Mouse (Mus musculus) ovary, postnatal 36 days (tissue): ENCODE measurements around the gene Usp44.
"Not testable (repeated sequence)": the region's sequence is repeated elsewhere in the genome, so short reads cannot be mapped to it uniquely, and the experiment has no call there.

ENCODE experiments used
- DNase-seq: peaks from one replicate; pipeline ENCODE4 v3.0.0; 2022; ENCODE audit warnings: low spot score, mixed read lengths

Usp44 gene

GRCm38 (mm10) chr10:93830931-93831729, at the start of gene Usp44:
Gene Usp44 (plus strand): TSS chr10:93831555.
- no peak for DNase-seq

DNA sequence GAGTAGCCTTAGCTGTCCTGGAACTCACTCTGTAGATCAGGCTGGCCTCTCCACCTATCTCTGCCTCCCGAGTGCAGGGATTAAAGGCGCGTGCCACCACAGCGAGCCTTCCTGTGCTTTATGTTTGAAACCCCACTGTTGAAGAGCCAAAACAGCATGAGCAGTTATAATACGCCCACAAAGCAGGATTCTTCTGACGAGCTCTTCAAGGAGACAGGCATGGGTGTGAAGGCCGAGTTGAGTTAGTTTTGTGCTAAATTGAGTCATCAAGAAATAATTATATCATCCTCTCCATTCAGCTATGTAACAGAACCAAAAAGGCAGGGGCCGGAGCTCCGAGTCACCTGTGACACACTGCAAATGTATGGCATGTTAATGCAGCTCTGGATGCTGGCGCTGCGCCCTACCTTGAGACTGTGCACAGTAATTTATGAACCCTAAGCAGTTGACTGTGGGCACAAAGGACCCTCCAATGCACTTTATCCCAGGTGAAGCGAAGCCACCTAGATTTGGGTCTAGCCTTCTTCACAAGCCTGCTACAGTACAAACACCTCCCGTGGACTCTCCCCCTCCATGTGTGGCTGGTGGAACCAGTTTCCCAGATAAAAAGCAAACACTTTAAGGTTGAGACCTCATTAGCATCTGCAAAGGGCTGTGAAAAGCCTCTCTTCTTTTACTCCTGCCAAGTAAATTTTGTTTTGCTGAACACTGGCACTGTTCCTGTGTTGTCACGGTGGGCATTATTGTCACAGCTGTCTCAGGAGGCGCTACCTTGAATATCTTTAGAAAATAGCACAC, 47.9 kb upstream of the Usp44 start:
- no peak for DNase-seq

GRCm38 (mm10) chr10:93799711-93800362, 31.5 kb upstream of the Usp44 start:
- no peak for DNase-seq

DNA sequence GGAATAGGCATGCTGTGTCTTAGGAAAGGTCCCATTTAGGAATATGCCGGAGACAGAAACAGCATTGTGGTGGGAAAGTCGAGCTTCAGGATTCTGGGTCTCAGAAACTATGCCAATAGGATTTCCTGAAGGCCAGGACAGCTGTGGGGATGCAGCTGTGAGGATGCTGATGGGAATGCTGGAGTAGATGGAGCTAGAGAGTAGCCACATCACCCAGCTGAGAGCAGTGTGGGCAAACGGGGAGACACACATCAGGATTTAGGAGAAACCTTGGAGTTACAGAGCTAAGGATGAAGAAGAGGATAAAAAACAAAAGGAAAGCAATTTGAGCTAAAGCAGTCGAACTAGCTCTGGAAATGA, 31.0 kb upstream of the Usp44 start:
- DNase-seq = no peak

DNA sequence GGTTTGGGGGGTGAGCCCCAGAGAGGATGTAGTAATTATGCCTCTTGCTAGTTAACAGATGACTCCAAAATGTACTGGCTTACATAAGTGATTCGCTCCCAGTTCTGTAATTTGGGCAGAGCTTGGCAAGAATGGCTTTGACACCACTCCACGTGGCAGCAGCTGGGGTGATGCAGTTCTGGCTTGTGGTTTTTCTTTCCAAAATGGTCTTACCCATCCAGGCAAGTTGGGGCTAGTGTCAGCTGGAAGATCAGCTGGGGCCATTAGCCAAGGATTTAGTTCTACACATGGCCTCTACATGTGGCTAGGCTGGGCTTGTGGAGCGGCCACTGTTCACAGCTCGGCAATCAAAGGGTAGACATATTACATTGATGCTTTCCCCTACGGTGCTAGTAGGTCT, 30.5 kb upstream of the Usp44 start:
- DNase-seq = no peak

- DNase-seq = no peak
Measured at GRCm38 (mm10) chr10:93803199-93803598, 28.2 kb upstream of the Usp44 start.

- not testable (repeated sequence) for DNase-seq
Measured at GRCm38 (mm10) chr10:93809438-93809837, 21.9 kb upstream of the Usp44 start.

DNA sequence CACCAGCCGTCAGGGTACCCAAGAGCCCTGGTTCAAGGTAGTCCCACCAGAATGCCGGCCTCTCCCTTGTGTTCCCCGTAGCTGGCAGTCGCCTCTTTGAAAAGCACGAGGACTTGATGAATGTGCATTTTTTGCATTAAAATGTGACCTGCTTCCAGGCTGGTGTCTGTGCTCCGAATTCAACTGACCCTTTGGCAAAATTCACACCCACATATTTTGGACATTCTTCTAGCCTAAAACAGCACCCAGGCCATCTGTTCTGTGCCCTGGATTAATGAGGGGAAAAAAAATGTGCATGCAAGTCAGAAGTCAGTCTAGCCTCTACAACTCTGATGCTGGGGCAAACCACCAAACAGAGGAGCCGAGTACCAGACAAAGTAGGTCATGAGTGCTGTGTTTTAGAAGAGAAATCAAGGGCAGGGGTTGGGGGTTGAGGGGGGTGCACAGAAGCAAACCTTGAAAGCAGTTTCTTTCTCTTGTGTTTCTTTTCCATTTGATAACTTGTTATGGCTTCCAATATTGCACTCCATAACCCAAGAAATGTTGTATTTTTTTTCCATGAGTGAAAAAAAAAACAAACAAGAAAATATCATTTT, 20.7 kb upstream of the Usp44 start:
- DNase-seq = no peak

GRCm38 (mm10) chr10:93812098-93812497, 19.3 kb upstream of the Usp44 start:
- no peak for DNase-seq

DNA sequence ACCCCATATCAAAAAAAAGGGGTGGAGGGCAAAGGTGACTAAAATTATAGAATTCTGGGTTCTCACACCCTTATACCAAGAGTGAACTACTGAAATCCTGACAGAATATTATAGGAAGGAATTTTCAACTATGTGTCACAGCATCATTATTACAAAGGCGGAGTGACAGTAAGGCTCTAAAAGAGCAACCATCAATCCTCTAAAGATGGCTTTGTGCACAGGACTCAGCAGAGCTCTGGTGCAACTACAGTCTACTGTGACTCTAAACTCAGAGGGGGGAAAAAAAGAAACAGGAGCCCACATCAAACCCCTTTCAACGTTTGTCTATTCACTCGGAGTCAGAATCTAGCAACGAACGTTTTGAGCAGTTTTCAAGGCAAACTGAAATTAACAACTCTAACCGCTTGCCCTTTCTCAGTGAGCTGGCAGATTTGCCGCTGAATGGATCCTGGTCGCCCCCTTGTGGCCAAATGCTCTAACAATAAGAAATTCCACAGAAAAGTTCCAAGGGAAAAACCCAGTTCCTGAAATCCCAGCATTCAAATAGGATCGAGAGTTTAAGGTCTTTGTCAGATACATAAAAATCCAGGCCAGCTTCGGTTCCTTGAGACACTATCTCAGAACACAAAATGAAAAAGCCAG, 18.5 kb upstream of the Usp44 start:
- peak; percentile 71 for DNase-seq

- no peak for DNase-seq
Measured at GRCm38 (mm10) chr10:93813755-93814154, 17.6 kb upstream of the Usp44 start.

- DNase-seq = no peak
Measured at GRCm38 (mm10) chr10:93818661-93819060, 12.7 kb upstream of the Usp44 start.

DNA sequence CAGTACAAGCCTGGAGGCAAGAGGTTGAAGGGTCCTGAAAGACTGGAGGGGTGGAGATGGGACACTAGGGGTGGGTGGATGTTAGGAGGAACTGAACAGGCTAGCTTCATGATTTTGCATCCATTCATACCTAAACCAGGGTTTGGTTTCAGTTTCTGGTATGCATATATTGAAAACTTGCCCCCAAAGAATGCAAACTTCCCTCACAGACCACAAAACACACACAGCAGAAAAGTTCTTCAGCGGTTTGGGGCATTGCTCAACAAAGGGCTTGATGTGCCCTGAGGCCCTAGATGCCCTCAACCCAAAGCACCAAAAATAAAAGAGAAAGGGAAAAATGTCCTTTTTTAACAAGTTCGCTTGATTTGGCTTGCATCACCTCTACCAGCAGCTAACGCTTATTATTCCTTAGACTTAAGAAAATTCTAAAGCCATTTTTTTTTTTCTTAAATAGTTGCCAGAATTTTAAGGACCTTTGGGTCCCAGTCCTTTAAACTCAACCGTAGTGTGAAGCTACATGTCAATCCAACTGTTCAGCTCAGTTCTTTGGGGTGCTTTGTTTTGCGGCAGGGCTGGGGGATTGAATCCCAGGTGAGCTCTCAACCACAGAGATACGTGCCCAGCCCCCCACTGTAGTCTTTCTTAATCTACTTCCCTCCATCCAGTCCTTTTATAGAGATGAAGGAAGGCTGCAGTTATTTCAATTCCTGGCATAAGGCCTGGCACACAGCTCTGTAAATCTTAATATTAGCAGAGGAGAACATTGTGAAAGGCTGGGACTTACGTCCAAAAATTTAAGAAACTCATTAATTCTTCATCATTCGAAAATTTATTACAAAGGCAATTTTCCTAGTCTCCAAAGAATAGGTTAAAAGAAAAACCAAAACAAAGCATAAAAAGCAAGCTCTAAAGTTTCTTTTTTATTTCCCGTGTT, 1.2 kb upstream of the Usp44 start:
- no peak for DNase-seq

- no peak for DNase-seq
Measured at GRCm38 (mm10) chr10:93831730-93832574, 597 bp downstream of the Usp44 start.

DNA sequence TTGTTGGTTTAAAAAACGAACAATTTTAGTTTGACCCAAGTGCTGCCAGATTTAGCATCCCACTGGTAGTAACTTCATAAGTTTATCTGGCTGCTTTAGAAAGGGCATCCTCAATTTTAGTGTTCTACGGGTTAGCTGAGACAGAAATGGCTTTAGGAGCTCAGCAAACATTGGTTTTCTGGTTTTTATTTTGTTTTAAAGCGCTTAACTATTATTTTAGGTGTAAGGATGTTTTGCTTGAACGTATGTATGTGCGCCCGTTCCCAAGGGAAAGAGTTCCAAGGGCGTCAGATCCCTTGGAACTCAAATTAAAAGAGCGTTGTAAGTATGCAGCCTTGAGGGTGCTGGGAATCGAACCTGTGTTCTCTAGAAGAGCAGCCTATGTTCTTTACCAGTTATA, 1.5 kb downstream of the Usp44 start:
- DNase-seq = no peak

DNA sequence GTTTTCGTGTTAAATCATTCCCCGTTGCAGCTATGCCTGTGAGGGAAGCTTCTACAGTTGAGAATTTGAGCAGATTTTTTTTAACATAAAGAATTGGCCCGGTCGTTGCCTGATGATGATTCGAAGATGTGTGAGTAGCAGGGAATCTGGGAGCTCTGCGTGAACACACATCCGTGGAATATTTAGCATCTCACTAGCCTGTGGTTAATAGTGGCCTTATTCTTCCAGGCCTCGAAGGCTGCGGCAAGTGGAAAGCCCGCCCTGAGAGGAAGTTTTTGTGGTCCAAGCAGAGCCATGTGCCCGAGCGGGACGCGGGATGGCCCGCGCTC, 2.0 kb downstream of the Usp44 start:
- DNase-seq = no peak

DNA sequence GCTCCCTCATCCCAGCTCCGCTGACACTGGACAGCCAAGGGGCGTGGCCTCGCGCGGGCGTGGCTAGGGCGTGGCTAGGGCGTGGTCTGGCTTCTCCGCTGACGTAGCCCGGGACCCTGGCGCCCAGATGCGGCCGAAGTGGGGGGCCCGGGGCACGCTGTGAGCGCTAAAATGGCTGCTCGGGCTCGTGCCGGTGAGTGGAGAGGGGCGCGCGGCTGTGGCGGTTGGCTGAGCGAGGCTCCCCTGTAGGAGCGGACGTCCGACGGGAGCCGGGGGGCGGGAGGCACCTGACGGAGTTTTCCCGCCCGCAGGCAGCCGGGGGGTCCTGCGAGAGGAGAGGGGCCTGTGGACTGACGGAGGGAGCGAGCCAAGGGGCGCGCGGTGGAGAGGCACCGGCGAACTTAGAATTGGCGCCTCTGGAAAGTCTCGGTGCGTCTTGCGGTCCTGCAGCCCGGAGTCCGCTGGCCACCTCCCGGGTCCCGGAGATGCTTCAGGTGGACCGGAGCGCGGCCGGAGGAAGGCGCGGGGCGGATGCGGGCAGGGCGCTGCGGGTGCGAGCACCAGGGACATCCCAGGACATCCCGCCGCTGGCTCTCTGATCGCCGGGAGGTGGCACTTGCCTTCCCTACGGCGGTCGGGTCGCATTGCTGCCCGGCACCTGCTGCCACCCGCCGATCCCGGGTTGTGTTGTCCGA, 2.5 kb downstream of the Usp44 start:
- peak; percentile 68 for DNase-seq

GRCm38 (mm10) chr10:93834394-93834745, 3.0 kb downstream of the Usp44 start:
- no peak for DNase-seq

DNA sequence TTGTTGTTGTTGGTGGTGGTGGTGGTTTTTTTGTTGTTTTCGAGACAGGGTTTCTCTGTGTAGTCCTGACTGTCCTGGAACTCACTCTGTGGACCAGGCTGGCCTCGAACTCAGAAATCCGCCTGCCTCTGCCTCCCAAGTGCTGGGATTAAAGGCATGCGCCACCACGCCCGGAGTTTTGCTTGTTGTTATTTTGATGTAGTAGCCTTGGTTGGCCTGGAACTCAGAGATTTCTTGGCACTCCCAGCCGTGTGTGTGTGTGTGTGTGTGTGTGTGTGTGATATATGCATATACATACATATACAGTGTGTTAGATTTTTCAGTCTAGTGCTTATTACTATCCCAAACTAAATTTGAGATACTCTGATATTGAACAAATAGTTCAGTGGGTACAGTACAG, 3.8 kb downstream of the Usp44 start:
- DNase-seq = not testable (repeated sequence)

GRCm38 (mm10) chr10:93846706-93847105, 15.4 kb downstream of the Usp44 start:
- no peak for DNase-seq
